In the genomic region with DNA sequence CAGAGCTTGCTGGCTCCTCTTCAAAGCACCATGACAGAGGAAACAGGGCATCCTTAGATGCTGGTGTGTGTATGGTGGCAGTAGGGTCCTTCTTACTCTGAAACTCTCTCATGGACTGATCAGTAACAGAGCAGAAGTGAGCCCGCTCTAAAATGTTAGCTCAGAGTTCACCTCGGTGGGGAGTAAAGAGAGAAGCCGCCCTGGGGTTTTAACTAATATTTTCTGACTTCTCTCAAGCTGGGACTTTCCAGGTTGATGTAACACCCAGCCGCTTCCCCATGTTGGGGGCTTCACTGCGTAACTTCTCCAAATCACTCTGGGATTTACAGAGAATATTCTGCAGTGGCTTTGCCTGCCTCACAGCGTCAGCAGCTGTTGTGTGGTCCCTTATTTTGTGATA, we compare ENCODE assay signal across 8 mouse cellular contexts.
DNase-seq lines count a peak whose midpoint lies in the region; ATAC-seq lines count a peak whose summit lies in the region.

No protein-coding gene starts in this region.

- 82% methylated on average over 6 of the region's 6 CpGs for WGBS in neural tube, embryonic 12.5 days
- WGBS in heart, embryonic 11.5 days (ENCODE audit: insufficient replicate concordance), result 78% methylated on average over 6 of the region's 6 CpGs
- WGBS in liver, embryonic 16.5 days (ENCODE audit: insufficient replicate concordance), result 24% methylated on average over 6 of the region's 6 CpGs

- no peak overlapping the region for H3K27ac ChIP-seq in neural tube, embryonic 12.5 days
- peak overlapping the region; percentile 46 for H3K27ac ChIP-seq in heart, embryonic 11.5 days (ENCODE audit: low read depth, low read length)
- no peak overlapping the region for H3K27ac ChIP-seq in liver, embryonic 16.5 days (ENCODE audit: low read length)

- H3K4me3 ChIP-seq in neural tube, embryonic 12.5 days, result no peak overlapping the region
- H3K4me3 ChIP-seq in heart, embryonic 11.5 days (ENCODE audit: low read depth, low read length), result peak overlapping the region; percentile 35
- H3K4me3 ChIP-seq in liver, embryonic 16.5 days (ENCODE audit: low read depth, low read length), result peak overlapping the region; percentile 18

- peaks cover 15% of the 10 kb centered on the region for H3K4me1 ChIP-seq in neural tube, embryonic 12.5 days
- peaks cover 37% of the 10 kb centered on the region for H3K4me1 ChIP-seq in heart, embryonic 11.5 days (ENCODE audit: control insufficient read depth, insufficient read depth, low read length)
- H3K4me1 ChIP-seq in liver, embryonic 16.5 days (ENCODE audit: control insufficient read depth, low read depth, low read length), result peaks cover 33% of the 10 kb centered on the region

- H3K27me3 ChIP-seq in neural tube, embryonic 12.5 days (replicated peaks), result no peaks in the 10 kb centered on the region
- H3K27me3 ChIP-seq in heart, embryonic 11.5 days (ENCODE audit: control insufficient read depth, insufficient read depth, low read length), result no peaks in the 10 kb centered on the region
- H3K27me3 ChIP-seq in liver, embryonic 16.5 days (ENCODE audit: control insufficient read depth, insufficient read depth, low read depth, low read length), result no peaks in the 10 kb centered on the region
- H3K27me3 ChIP-seq in splenic B cell, adult 2 months (ENCODE audit: control insufficient read depth, insufficient read depth, low read length, poor library complexity, severe bottlenecking), result no peaks in the 10 kb centered on the region

- ATAC-seq in neural tube, embryonic 12.5 days (ENCODE audit: low FRiP score, low read depth), result no peak
- ATAC-seq in heart, embryonic 11.5 days (replicated peaks; ENCODE audit: insufficient number of reproducible peaks, low FRiP score, low TSS enrichment), result no peak
- no peak for ATAC-seq in liver, embryonic 16.5 days (ENCODE audit: low read depth)

- no peaks in the 10 kb centered on the region for H3K36me3 ChIP-seq in neural tube, embryonic 12.5 days
- H3K36me3 ChIP-seq in heart, embryonic 11.5 days (ENCODE audit: control insufficient read depth, insufficient read depth, low read length), result no peaks in the 10 kb centered on the region
- no peaks in the 10 kb centered on the region for H3K36me3 ChIP-seq in liver, embryonic 16.5 days (ENCODE audit: control insufficient read depth, insufficient read depth)
- H3K36me3 ChIP-seq in splenic B cell, adult 2 months (ENCODE audit: control insufficient read depth, insufficient read depth, low read length, poor library complexity, severe bottlenecking), result no peaks in the 10 kb centered on the region

- DNase-seq in neural tube, embryonic 10.5 days (ENCODE audit: extremely low spot score, low spot score), result no peak
- peak; percentile 74 for DNase-seq in splenic B cell, adult 2 months (ENCODE audit: low read depth, low spot score)
- DNase-seq in frontal cortex, postnatal 25 days (ENCODE audit: low spot score in 2 of 2), result no peak
- no peak for DNase-seq in right cerebral cortex, postnatal 4 days
- no peak for DNase-seq in embryo, embryonic 11 days

- H3K4me2 ChIP-seq in neural tube, embryonic 12.5 days (replicated peaks), result peak overlapping the region; percentile 26
- peak overlapping the region; percentile 56 for H3K4me2 ChIP-seq in heart, embryonic 11.5 days
- H3K4me2 ChIP-seq in liver, embryonic 16.5 days (ENCODE audit: low read depth, low read length), result peak overlapping the region; percentile 36

- no peaks in the 10 kb centered on the region for H3K9me3 ChIP-seq in neural tube, embryonic 12.5 days
- no peaks in the 10 kb centered on the region for H3K9me3 ChIP-seq in heart, embryonic 11.5 days (replicated peaks; ENCODE audit: control insufficient read depth, low read length)
- no peaks in the 10 kb centered on the region for H3K9me3 ChIP-seq in liver, embryonic 16.5 days (replicated peaks; ENCODE audit: control insufficient read depth, low read length)

- H3K9ac ChIP-seq in neural tube, embryonic 12.5 days, result no peak overlapping the region
- H3K9ac ChIP-seq in heart, embryonic 11.5 days (ENCODE audit: low read depth, low read length), result peak overlapping the region; percentile 39; the same call in 1 of the 2 replicates
- H3K9ac ChIP-seq in liver, embryonic 16.5 days (ENCODE audit: low read depth, low read length), result no peak overlapping the region
